Mouse (Mus musculus): Measurements from ENCODE around the gene Cog3.
"Not testable (repeated sequence)": the region's sequence is repeated elsewhere in the genome, so short reads cannot be mapped to it uniquely, and the experiment has no call there.

Cog3 gene

DNA sequence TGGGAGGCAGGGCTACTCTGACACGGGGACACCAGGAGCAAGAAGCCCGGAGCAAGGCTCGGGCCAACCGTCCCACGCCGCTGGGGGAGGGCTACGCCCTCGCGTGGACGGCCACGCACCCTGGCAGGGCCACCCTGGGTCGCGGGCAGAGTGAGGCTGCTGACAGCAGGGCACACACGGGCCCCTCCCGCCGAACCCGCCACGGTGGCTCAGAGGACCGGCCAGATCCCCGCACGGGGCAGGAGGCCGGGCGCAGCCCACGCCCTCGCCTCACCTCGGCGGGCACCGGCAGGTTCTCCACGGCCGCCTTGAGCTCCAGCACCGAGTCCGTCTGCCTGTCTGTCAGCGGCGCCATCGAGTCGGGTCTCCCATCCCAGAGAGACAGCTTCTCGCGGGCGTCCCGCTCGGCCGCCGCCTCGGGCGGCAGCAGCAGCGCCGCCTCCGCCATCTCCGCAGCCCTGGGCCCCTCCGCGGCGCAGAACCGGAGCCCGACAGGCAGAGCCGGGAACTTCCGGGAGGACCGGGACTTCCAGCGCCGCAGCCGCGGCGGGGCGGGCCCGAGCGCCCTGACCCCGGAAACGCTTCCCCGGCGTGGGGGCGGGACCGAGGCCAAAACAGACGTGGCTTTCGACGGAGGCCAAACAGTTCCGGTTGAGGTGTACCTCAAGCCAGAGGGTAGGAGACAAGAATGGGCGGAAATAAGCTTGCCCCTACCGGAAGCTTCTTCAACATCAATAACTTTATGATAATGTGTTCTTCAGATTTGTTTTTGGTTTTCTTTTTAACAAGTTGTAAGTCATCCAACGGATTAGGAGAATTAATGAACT, at the start of gene Cog3:
TSS of gene Cog3 (minus strand) at position 527 of the 827 bp plus-strand sequence.
- in situ Hi-C loops (cut with MboI), result no loop called here

- in situ Hi-C loops (cut with MboI), result no loop called here
These were observed 43.6 kb upstream of the Cog3 start for GRCm38 (mm10) chr14:75797769-75798386.

DNA sequence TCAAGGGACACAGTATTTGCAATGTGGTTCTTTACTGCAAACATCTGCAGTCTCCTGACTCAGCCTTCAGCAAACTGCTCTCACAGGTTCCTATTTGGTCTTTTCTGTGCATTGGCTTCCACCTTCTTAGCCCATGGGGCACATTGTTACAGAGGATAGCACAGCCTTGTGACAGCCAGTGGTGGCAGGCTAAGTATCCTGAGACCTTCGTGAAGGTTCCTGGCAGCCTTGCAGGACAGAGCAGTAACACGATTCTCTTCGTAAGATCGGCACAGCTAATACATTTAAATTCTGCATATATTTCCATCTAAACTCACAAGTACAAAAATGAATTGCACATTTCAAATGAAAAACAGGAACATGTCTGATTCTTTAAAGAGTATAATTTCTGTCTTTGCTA, 41.6 kb upstream of the Cog3 start:
- in situ Hi-C loops (cut with MboI), result no loop called here

DNA sequence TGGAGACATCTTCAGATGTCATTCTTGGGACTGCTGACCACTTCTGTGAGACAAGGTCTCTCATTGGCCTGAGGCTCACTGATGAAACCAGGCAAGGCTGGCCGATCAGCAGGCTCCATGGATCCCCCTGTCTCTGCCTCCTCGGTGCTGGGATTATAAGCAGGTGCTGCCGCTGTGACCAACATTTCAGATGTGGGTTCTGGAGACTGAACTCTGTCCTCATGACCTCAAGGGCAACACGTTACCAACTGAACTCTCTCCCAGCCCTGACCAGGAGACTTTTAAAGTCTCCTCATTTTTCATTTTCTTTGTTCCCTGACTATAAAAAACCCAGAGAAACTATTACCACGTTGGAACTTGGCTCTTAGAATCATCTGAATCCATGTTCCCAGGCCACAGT, 40.4 kb upstream of the Cog3 start:
- in situ Hi-C loops (cut with MboI), result no loop called here

DNA sequence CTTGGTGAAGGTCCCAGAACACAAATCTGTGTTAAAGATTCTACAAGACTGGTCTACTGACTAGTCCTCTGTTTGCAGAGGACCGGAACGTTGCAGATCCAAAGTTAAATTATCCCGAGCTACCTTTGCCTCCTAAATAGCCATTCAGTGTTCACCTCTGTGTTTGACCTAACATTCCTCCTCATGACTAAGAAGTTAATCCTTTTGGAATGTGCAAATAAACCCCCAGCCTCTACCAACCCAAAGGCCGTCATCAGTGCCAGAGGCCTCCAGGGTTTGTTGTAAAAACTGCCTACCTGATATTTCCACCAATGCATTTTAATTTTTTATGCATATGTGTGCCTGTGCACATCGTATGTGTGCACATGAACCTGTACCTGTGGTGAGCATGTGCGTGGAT, 40.0 kb upstream of the Cog3 start:
- in situ Hi-C loops (cut with MboI), result no loop called here

DNA sequence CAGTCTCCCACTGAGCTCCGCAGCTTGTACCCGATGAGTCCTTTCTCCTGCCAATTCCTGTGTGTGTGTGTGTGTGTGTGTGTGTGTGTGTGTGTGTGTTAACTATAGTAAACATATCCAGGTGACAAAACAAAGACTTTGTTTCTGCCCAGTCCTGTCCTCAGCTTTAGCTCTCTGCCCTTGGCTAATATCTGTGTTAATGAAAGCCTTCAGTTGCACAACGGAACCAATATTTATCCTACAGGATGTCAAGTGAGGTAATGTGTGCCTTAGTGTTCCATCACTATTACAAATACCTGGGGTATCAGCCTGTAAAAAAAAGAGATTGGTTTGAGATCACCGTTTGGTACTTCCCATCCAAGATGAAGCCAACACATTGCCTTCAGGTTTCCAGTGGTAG, 38.8 kb upstream of the Cog3 start:
- in situ Hi-C loops (cut with MboI), result no loop called here

- in situ Hi-C loops (cut with MboI), result no loop called here
These were observed 37.1 kb upstream of the Cog3 start for GRCm38 (mm10) chr14:75791372-75791771.

DNA sequence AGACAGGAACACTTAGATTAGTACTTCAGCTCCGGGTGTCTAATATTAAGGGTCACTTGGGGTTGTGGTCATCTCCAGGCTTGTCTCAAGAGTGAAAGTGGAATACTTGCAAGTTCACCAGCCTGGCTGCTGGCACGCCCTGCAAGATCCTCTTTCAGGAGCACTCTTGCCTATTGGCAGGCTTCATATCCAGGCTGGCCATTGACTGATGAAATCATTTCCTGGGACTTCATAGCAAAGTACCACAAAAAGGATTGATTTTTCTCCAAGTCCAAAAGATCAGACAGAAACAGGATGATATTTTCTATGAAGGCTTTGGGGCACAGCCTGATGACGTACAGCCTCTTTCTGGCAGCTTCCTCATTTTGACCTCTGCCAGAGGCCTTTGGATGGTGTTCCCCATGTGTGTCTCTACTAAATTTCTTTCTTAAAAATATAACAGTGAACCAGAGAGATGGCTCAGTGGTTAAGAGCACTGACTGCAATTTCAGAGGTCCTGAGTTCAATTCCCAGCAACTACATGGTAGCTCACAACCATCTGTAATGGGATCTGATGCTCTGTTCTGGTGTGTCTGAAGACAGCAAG, 36.2 kb upstream of the Cog3 start:
- in situ Hi-C loops (cut with MboI), result no loop called here

GRCm38 (mm10) chr14:75789291-75789690, 35.0 kb upstream of the Cog3 start:
- in situ Hi-C loops (cut with MboI), result no loop called here

DNA sequence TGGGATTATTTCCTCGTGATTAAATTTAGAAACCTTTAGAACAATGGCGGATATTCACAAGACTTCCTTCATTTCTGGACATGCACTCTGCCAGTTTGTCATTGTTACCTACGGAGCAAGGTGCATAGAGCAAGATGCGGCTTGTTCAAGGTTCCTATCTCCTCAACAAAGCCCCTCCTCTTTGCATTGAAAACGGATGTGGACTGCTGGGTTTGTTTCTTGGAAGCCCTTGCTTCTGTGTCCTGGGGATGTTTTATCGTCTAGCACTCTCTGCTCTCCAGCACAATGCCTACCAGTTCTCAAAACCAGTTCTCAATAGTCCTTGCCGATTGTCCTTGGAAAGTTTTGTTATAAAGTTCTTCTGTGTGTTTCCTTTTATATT, 33.5 kb upstream of the Cog3 start:
- in situ Hi-C loops (cut with MboI), result no loop called here

- in situ Hi-C loops (cut with MboI), result no loop called here
These were observed 32.8 kb upstream of the Cog3 start, which contains the start of gene Slc25a30 for GRCm38 (mm10) chr14:75786868-75787793. Gene Slc25a30 (minus strand): TSS chr14:75787037.

GRCm38 (mm10) chr14:75786424-75786867, 32.1 kb upstream of the Cog3 start:
- in situ Hi-C loops (cut with MboI), result no loop called here

GRCm38 (mm10) chr14:75779913-75780312, 25.6 kb upstream of the Cog3 start:
- in situ Hi-C loops (cut with MboI), result no loop called here

DNA sequence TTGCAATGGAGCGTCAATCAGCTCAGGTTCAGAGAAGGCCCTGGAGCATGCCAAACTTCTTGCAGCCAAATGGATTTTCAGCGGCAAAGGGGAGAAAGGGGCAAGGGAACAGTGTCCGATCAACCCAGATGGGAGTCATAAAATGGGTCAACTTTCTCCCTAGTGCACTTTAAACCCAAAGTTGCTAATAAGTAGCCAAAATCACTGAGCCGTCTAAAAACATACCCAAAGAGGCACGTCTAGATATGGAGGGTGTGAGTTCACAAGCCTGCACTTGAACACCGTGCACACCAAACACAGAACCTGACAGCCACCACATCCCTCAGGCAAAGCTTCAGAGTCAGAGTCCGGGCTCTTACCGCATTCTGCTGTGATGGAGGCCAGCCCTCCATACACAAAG, 22.3 kb upstream of the Cog3 start:
- in situ Hi-C loops (cut with MboI), result no loop called here

- in situ Hi-C loops (cut with MboI), result no loop called here
These were observed 19.1 kb upstream of the Cog3 start for GRCm38 (mm10) chr14:75773431-75773830.

DNA sequence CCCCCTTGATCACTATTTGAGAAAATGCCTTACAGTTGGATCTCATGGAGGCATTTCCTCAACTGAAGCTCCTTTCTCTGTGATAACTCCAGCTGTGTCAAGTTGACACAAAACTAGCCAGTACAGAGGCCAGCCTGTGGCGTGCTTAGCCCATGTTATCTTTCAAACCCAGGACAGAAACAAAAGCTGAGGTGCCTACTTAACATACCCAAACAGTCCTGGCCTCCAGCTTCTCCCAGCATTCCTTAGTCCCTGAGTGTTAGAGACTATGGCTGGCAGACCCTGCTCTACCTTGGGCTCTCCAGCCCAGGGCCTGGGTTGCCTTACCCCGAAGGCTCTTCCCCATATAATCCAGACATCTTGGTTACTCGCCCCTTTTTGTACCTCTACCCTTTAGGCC, 18.1 kb upstream of the Cog3 start:
- in situ Hi-C loops (cut with MboI), result not testable (repeated sequence)

DNA sequence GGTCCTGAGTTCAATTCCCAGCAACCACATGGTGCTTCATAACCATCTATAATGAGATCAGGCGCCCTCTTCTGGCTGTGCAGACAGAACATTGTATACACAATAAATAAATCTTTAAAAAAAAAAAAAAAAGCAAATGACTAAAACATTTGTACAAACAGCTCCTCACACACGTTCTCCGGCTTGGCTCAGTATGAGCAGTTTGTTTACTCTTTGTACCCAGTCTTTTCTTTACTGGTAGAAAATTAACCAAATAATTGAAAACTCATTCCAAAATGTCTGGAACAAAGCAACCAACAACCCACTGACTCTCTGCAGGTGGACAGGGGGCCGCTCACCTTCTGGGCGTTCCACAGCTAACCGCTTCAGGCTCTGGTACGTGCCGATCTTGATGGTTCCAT, 16.8 kb upstream of the Cog3 start:
- in situ Hi-C loops (cut with MboI), result no loop called here

DNA sequence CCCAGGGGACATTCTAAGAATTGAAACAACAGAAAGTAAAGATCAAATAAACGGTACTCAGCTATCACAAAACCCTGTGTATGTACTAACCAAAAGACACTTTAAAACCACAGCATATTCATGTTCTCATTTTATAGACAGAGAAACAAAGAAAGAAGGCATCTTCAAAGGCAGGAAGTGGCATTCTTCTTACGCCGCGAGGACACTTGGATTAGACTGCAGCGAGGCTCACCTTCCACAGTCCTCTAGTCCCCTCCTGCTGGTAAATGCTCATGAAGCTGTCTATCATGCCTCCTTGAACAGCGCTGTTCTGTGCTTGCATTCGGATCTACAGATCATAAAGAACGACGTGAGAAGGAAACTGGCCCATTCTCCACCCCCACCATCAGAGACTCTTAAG, 15.0 kb upstream of the Cog3 start:
- in situ Hi-C loops (cut with MboI), result no loop called here

DNA sequence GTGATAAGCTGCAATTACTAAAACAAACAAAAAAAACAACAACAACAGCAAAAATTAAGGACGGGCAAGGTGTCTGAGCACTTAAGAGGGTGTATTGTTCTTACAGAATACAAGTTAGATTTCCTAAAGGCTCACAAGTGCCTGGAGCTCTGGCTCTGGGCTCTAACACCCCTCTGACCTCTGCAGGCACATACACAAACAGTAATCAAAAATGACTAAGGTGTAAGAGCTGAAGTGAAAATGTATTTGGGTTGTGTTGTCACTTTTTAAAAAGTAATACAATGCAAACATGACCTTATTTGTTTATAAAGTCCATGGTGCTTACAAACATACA, 13.9 kb upstream of the Cog3 start:
- in situ Hi-C loops (cut with MboI), result no loop called here

DNA sequence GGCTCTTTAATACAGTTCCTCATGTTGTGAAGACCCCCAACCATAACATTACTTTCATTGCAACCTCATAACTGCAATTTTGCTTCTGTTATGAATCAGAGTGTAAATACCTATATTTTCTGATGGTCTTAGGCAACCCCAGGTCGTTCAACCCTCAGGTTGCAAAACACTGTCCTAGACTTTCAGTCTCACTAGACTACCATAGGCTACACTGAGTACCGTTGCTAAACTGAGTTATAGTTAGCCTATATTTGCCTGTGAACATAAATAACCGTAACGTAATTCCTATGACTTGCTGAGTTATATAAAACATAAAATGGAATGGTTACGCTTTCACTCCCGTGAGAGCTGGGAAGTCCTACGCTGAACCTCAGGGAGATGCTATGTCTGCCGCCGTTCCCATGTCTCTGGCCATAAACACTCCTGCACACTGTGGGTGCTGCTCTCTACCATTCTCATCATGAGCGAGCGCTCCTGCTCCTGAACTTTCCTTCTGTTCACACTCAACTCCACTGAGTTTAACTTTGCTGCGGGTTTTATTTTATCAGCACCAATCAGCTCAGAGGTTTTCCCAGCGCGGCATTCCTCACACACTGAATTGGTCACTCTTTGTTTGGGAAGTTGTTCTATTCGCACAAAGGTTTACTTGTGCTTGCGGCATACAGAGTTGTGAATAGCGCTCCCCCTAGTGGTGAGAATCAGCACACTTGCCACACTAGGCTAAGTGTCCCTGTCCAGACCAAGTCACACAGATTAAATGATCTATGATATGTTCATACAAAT, 13.4 kb upstream of the Cog3 start:
- in situ Hi-C loops (cut with MboI), result no loop called here

DNA sequence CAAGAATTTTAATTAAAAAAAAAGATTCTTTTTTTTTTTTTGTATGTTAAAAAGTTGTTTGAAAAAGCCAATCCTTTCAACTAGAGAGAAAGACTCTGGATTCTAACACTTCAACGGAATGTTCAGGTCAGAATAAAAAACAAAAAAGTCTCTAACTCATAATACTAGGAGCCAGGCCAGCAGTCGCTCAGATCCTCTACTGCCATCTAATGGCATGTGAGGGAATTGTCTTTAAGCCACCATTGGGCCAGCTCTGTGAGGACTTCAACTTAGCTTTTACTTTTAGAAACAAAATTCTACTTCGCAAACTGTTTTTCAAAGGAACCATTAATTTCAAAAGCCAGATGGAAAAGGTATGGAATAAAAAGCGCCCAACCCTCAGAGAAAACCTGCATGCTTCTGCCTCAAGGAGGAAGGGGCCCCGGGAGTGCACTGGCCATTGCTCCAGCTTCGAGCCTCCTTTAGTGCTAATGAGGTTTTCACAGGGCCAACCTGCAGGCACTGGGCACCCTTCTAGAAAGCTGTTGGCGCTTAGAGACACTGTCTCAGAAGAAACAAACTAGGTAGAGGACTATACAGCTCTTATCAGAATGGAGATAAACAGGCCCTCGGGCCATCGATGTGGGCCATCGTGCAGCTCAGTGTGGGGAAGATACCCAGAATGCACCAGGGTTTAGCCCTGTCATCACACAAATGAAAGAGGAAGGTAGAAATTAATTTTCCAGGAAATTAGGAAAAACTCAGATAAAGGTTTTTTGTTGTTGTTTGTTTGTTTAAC, 6.9 kb upstream of the Cog3 start:
- in situ Hi-C loops (cut with MboI), result no loop called here
